Mouse (Mus musculus) forebrain, postnatal 0 days (tissue): ENCODE measurements at regions not wholly inside any gene's neighbourhood (a gene's known extent, or its start where the extent isn't known, plus 50 kb on each side); places are given as distances from the start of the nearest gene placed in this dataset.

Experiments used
- ATAC-seq: fragments of 200-750 bp; cut with Nextera tagmentation; 2 replicates; pipeline ENCODE4 v1.8.0; 2017; ENCODE audit warnings: mild to moderate bottlenecking, moderate library complexity
- DNase-seq: peaks from one replicate; pipeline ENCODE4 v3.0.0-alpha.2; 2015
- H3K27ac ChIP-seq: fragments of 300-500 bp; sonication (generic); 2 replicates; pipeline ENCODE4 v1.5.1; 2014; ENCODE audit warnings: low read depth, mild to moderate bottlenecking, antibody characterized with exemption, low read length, moderate library complexity, mixed read lengths
- H3K27me3 ChIP-seq: fragments of 300-500 bp; sonication (generic); 2 replicates; pipeline ENCODE4 v1.6.1; 2014; ENCODE audit warnings: mild to moderate bottlenecking, low read length, mixed read lengths; ENCODE audit not compliant: insufficient read depth
- H3K36me3 ChIP-seq: fragments of 300-500 bp; sonication (generic); 2 replicates; pipeline ENCODE4 v1.6.1; 2014; ENCODE audit warnings: mild to moderate bottlenecking, moderate library complexity; ENCODE audit not compliant: insufficient read depth
- H3K4me1 ChIP-seq: fragments of 300-500 bp; sonication (generic); 2 replicates; pipeline ENCODE4 v1.6.1; 2014; ENCODE audit warnings: antibody characterized with exemption; ENCODE audit not compliant: insufficient read depth
- H3K4me2 ChIP-seq: fragments of 300-500 bp; sonication (generic); 2 replicates; pipeline ENCODE4 v1.6.1; 2014; ENCODE audit warnings: low read depth, mild to moderate bottlenecking, moderate library complexity
- H3K4me3 ChIP-seq: fragments of 300-500 bp; sonication (generic); 2 replicates; pipeline ENCODE4 v1.5.1; 2014; ENCODE audit warnings: low read depth, low read length, mixed read lengths
- H3K9ac ChIP-seq: fragments of 300-500 bp; sonication (generic); 2 replicates; pipeline ENCODE4 v1.6.1; 2014; ENCODE audit warnings: mild to moderate bottlenecking
- H3K9me3 ChIP-seq: fragments of 300-500 bp; sonication (generic); 2 replicates; pipeline ENCODE4 v1.6.1; 2016; ENCODE audit warnings: low read length
- CTCF ChIP-seq: sonication (generic); IDR thresholded peaks from 2 replicates; pipeline ENCODE4 v1.5.1; 2016; ENCODE audit warnings: antibody characterized with exemption, control low read depth, low read depth
- WGBS: fragments of 180-500 bp; shearing (Covaris S2); extraction: QIAGEN DNeasy Blood & Tissue Kit; methylation state at CpG from one replicate; pipeline ENCODE4 v1.1.7; 2014; 5-methylcytosine and 5-hydroxymethylcytosine counted together
- microRNA-seq, 2 experiments: library from miRNA; unstranded; fragments of <30 nt; microRNA quantifications; one replicate each; pipeline ENCODE4; 2016

DNA sequence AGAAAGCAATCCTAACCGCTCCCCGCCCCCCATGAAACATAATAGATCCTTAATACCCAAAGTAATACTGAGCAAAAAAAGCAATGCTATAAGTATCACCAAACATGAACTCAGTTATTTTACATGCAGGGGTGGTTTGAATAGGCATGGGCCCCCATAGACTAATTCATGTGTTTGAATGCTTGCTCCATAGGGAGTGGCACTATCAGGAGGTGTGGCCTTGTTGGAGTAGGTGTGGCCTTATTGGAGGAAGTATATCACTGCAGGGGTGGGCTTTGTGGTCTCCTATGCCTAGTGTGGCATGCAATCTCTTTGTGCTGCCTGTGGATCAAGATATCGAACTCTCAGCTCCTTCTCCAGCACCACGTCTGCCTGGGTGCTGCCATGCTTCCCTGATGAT, 237.4 kb upstream of the Atp11b start:
- H3K4me1 ChIP-seq: no peaks in the 10 kb centered on the region
- no peaks in the 10 kb centered on the region for H3K27me3 ChIP-seq
- H3K27ac ChIP-seq: no peak overlapping the region
- no peak for DNase-seq
- no peak overlapping the region for H3K4me2 ChIP-seq
- 89% methylated on average over 4 of the region's 4 CpGs for WGBS
- no peaks in the 10 kb centered on the region for H3K9me3 ChIP-seq
- no peaks in the 10 kb centered on the region for H3K36me3 ChIP-seq
- no peak overlapping the region for H3K4me3 ChIP-seq
- H3K9ac ChIP-seq: no peak overlapping the region
- TF ChIP-seq CTCF: no peak
- ATAC-seq: no peak

DNA sequence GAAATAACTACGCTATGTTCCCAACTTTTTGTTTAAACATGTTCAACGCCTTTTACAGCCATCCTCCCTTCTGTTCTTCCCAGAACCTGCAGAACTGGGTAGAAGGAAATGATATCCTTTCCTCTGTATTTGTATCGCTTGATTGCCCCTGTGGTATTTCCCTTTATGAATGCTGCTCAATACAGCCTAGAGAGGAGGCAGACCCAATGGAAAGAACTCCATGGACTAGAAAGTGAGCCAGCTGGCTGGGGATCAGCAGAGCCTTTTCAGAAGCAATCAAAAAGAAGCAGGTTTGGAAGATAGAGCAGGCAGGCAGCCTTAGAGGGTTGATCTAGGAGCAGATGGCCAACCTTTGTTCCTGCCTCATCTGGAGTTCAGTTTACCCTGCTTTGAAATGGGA, 233.8 kb upstream of the Atp11b start:
- TF ChIP-seq CTCF: no peak
- Histone ChIP-seq H3K4me2 (no peak overlapping the region), H3K36me3 (no peaks in the 10 kb centered on the region), H3K9ac (no peak overlapping the region), H3K27me3 (no peaks in the 10 kb centered on the region), H3K27ac (no peak overlapping the region), H3K9me3 (no peaks in the 10 kb centered on the region), H3K4me1 (no peaks in the 10 kb centered on the region), H3K4me3 (no peak overlapping the region)
- ATAC-seq (peak; percentile 16; the same call in 1 of the 2 replicates), DNase-seq (peak; percentile 17)
- 40% methylated on average over 3 of the region's 3 CpGs for WGBS

DNA sequence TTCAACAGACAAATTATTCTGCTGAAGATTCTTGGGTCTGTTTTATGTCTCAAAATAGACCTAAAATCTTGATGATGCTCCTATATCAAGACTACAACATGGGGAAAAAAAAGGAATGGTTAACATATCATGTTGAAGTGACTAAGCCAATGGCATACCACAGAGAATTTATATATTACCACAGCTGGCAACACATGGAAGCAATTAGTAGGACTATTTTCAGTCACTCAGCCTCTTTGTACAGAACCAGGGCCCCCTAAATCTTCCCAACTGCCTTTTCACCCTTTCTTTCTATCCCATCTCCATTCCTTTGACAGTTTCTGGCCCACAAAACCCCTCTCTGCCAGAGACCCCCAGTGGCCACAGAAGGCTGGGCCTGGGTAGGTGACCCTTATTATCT, 206.2 kb upstream of the Atp11b start:
- no peak overlapping the region for H3K4me3 ChIP-seq
- H3K36me3 ChIP-seq: no peaks in the 10 kb centered on the region
- H3K9me3 ChIP-seq: no peaks in the 10 kb centered on the region
- H3K4me1 ChIP-seq: no peaks in the 10 kb centered on the region
- no peak overlapping the region for H3K9ac ChIP-seq
- no peak overlapping the region for H3K4me2 ChIP-seq
- DNase-seq (no peak), ATAC-seq (no peak)
- no peaks in the 10 kb centered on the region for H3K27me3 ChIP-seq
- TF ChIP-seq CTCF: no peak
- no peak overlapping the region for H3K27ac ChIP-seq

DNA sequence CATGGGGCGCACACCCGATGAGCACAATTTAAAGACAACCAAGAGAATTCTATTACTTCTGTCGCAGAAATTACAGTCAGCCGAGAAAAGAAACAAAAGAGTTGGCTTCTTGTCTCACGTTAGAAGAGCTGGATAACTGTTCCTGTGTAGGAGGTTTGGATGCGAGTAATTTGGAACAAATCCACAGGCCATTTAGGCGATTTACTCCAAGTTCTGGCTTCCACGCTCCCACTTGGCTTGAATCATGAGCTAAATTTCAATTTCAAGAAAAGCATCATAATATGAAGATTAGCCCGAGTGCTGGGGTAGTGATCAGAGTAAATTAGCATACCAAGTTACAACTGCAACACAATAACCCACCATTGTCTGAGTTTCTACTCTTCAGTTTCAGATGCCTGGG, 202.1 kb upstream of the Atp11b start:
- no peak for TF ChIP-seq CTCF
- Histone ChIP-seq H3K4me3 (no peak overlapping the region), H3K9ac (no peak overlapping the region), H3K4me1 (no peaks in the 10 kb centered on the region), H3K4me2 (no peak overlapping the region), H3K36me3 (no peaks in the 10 kb centered on the region), H3K27ac (no peak overlapping the region), H3K27me3 (no peaks in the 10 kb centered on the region), H3K9me3 (no peaks in the 10 kb centered on the region)
- DNase-seq (no peak), ATAC-seq (no peak)
- 49% methylated on average over 9 of the region's 9 CpGs for WGBS

DNA sequence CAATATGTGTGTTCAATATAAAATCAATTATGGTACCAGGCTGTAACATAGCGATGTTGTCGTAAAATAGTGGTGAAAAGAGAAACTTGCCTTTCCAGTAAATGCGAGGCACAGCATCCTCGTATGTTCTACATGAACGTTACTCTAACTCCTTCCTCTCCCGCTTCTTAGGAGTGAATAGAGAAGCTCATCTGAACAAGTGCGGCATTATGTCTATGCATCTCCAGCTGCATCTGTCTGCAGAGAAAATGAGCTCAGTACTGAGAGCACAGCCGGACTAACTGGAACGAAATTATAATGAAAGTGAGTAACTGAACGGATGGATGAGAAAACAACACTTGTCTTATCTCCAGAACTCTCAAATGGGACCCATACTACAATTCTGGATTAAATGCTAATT, 193.5 kb upstream of the Atp11b start:
- DNase-seq (peak; percentile 27), ATAC-seq (peak; percentile 71)
- TF ChIP-seq CTCF: no peak
- Histone ChIP-seq H3K4me3 (no peak overlapping the region), H3K4me1 (no peaks in the 10 kb centered on the region; the same call in 1 of the 2 replicates), H3K9me3 (no peaks in the 10 kb centered on the region), H3K36me3 (no peaks in the 10 kb centered on the region), H3K27ac (no peak overlapping the region), H3K4me2 (no peak overlapping the region), H3K9ac (no peak overlapping the region), H3K27me3 (no peaks in the 10 kb centered on the region)
- WGBS: 65% methylated on average over 10 of the region's 10 CpGs

DNA sequence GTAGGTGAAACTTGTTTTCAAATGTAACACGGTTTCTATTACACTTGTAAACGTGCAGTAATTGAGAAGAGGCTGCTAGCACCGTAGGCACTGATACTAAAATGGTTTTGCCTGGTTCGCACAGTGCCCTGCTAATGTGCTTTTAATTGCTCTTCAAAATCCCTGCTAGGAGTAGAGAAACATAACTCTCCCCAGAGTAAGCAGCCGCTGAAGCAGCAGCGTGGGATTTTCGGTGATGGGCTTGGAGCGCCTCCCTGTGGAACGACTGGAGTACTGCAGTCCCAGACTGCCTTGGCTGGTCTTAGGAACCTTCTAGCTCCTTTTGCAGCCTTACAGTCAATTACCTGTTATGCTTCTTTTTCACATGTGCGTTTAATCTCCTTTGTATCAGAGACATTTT, 179.5 kb upstream of the Atp11b start:
- no peak overlapping the region for H3K27ac ChIP-seq
- ATAC-seq: peak; percentile 89
- TF ChIP-seq CTCF: peak; percentile 93

More for the DNA sequence above, 179.5 kb upstream of the Atp11b start:
- DNase-seq: peak; percentile 89
- WGBS: 10% methylated on average over 10 of the region's 10 CpGs
- Histone ChIP-seq H3K4me1 (no peaks in the 10 kb centered on the region), H3K27me3 (no peaks in the 10 kb centered on the region), H3K4me2 (no peak overlapping the region), H3K36me3 (no peaks in the 10 kb centered on the region), H3K9ac (no peak overlapping the region), H3K4me3 (no peak overlapping the region), H3K9me3 (no peaks in the 10 kb centered on the region)

Small RNA genes lying in the stretch of these regions (microRNA-seq; reads per million reads assigned to microRNA genes)
- gene Gm25442: 0 reads per million in 2 experiments
